Mouse (Mus musculus): ENCODE measurements around the gene Syngr3.
"Not testable (repeated sequence)": the region's sequence is repeated elsewhere in the genome, so short reads cannot be mapped to it uniquely, and the experiment has no call there.

Syngr3 gene

DNA sequence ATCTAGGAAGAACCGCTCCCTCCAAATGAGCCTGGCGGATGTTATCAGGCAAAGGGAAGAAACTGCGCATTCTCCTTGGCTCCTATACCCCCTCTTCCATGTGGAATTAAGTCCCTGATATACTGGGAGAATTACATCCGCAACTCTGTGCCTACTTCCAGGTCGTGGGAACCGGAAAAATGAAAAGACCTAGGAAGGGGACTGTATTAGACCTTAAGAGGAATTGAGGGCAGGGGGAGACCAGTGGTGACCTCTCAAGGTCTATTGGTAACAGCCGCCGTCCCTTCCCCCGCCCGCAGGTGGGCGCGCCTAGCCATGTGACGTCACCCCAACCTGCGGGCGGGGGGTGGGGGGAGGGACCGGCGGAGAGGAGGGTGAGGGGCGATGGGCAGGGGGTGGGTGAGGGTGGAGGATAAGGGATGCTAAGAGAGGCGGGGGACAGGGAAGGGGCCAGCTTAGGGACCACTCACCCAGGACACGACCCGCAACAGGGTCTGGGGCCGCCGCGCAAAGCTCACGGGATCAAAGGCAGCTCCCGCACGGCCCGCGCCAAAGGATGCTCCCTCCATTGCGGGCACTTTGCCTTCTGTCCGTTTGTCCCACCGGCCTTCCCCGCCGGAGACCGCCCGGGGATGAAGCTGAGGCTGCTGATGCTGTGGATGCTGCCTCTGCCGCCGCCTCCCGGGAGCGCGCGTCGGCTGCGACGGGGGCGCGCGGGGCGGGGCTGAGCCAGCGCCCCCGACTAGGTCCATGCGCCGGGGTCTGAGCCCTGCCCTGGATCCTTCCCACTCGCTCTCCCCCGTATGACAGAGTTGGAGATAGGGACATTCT lies at the start of gene Syngr3:
Gene Syngr3, minus strand, starts transcription at position 705 of the 831 bp plus-strand sequence.
- no peak; the same call in 1 of the 2 replicates for ATAC-seq (ENCODE audit: insufficient number of reproducible peaks, low FRiP score, low TSS enrichment)

DNA sequence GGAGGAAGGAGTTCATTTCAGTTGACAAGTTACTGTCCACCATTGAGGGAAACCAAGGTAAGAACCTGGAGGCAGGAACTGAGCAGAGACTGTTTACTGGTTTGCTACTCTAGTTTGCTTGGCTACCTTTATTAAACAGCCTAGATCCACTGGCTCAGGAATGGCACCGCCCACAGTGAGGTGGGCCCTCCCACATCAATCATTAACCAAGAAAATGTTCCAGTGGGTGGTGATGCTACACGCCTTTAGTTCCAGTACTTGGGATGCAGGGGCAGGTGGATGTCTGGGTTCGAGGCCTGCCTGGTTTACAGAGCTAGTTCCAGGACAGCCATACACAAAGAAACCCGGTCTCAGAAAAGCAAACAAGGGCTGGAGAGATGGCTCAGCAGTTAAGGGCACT lies 48.5 kb upstream of the Syngr3 start:
- no peak for ATAC-seq (ENCODE audit: insufficient number of reproducible peaks, low FRiP score, low TSS enrichment)

DNA sequence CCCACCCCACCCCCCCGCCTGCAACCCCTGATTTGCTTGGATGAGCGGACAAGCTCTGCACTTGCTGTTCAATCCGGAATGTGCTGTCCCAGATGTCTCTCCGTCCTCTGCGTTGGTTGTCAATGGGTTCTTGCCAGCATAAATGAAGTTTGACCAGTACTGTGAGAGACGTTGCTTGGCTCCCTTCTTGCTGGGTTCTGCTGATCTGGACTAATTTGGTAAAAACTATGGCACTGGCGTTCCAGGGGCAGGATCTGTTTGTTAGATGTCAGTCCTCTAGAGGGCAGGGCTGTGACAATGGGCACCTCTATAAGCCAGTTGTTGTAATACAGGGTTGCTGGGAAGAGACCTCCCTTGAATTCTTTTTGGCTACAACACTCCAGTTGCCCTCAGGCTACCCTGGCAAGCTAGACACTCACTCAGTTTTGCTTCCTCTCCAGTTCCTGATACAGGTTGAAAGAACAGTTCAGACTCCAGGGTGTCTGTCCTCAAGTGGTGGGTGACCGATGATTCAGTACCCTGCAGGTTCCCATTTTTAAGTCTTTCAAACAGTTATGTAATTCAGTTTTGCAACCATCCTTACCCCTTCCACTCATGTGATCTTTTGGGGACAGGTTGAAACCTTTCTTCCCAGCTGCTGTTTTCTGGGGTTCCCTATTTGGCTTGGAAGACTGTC lies 47.5 kb upstream of the Syngr3 start:
- ATAC-seq (ENCODE audit: insufficient number of reproducible peaks, low FRiP score, low TSS enrichment), result no peak

GRCm38 (mm10) chr17:24736330-24737051 lies 46.7 kb upstream of the Syngr3 start, which contains the start of gene Msrb1:
Msrb1 (plus strand) TSS chr17:24736642.
- peak; percentile 84 for ATAC-seq (ENCODE audit: insufficient number of reproducible peaks, low FRiP score, low TSS enrichment)

DNA sequence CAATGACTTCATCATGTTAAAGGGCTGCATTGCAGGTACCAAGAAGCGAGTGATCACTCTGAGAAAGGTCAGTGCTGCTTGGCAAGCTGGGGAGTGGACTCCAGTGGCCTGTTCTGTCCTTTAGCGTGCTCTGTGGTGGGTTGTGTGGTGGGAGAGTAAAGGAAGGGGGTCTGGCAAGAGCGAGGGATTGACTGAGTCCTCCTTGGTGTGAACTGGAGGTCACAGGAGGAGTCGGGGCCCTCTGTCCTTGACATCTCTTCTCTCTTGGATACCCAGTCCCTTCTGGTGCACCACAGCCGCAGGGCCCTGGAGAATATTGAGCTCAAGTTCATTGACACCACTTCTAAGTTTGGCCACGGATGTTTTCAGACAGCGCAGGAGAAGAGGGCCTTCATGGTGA lies 45.7 kb upstream of the Syngr3 start:
- no peak for ATAC-seq (ENCODE audit: insufficient number of reproducible peaks, low FRiP score, low TSS enrichment)

DNA sequence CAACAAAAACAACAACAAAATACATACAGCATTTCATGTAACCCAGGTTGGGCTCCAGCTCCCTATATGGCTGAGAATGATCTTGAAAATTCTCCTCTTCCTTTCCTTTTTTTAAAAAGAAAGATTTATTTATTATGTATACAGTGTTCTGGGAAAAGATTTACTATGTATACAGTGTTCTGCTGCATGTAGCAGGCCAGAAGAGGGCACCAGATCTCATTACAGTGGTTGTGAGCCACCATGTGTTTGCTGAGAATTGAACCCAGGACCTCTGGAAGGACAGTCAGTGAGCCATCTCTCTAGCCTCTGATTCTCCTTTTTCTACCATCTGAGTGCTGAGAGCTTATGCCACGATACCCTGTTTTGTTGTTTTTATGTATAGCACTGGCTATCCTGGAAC lies 44.8 kb upstream of the Syngr3 start:
- ATAC-seq (ENCODE audit: insufficient number of reproducible peaks, low FRiP score, low TSS enrichment), result no peak

GRCm38 (mm10) chr17:24733434-24734050 lies 43.8 kb upstream of the Syngr3 start:
- ATAC-seq (ENCODE audit: insufficient number of reproducible peaks, low FRiP score, low TSS enrichment), result no peak

- ATAC-seq (ENCODE audit: insufficient number of reproducible peaks, low FRiP score, low TSS enrichment), result no peak
Observed at GRCm38 (mm10) chr17:24732233-24732935, 42.6 kb upstream of the Syngr3 start.

DNA sequence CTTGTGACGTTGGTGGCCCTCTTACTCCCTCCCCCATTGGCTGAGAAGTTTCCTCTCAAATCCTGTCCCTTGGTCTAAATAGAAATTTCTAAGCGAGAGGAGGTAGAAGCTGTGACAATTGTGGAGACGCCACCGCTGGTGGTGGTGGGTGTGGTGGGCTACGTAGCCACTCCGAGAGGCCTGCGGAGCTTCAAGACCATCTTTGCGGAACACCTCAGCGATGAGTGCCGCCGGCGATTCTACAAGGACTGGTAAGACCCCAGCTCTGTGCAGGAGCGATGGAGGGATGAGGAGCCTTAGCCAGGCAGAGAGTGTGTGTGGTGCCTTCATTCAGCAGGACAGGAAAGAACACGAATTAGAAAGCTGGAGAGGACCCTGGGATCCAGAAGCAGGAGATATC lies 41.0 kb upstream of the Syngr3 start:
- ATAC-seq (ENCODE audit: insufficient number of reproducible peaks, low FRiP score, low TSS enrichment), result no peak

DNA sequence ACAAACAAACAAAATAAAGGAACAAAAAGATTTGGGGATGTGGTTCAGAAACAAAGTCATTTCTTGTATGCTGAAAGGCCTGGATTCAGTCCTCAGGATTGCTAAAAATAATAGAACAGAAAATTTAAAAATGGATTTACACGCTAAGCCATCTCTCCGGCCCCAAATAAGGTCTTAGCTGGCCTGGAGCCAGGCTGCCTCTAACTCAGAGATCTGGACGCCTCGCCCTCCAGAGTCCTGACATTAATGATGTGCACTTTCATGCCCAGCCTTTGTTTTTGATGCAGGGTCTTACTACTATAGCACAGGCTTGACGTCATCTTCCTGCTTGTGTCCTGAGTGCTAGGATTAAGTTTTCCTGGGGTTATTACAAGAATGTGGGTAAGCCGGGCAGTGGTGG lies 39.3 kb upstream of the Syngr3 start:
- no peak for ATAC-seq (ENCODE audit: insufficient number of reproducible peaks, low FRiP score, low TSS enrichment)

DNA sequence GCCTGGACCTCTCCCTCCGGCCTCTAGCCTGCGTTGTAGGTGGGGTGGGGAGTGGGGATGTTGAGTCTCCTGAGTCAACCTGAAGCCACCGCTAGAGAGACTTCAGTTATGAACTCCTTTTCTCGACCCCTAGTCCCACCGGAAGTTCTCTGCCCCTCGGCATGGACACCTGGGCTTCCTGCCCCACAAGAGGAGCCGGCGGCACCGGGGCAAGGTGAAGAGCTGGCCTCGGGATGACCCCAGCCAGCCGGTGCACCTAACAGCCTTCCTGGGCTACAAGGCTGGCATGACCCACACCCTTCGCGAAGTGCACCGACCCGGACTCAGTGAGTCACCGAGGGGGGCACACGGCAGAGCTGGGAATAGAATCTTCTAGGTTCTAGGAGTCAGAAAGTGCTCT lies 38.4 kb upstream of the Syngr3 start:
- no peak for ATAC-seq (ENCODE audit: insufficient number of reproducible peaks, low FRiP score, low TSS enrichment)

GRCm38 (mm10) chr17:24727618-24728017 lies 37.9 kb upstream of the Syngr3 start, which contains the start of gene Rpl3l:
Rpl3l (plus strand) TSS chr17:24727820.
- no peak for ATAC-seq (ENCODE audit: insufficient number of reproducible peaks, low FRiP score, low TSS enrichment)

DNA sequence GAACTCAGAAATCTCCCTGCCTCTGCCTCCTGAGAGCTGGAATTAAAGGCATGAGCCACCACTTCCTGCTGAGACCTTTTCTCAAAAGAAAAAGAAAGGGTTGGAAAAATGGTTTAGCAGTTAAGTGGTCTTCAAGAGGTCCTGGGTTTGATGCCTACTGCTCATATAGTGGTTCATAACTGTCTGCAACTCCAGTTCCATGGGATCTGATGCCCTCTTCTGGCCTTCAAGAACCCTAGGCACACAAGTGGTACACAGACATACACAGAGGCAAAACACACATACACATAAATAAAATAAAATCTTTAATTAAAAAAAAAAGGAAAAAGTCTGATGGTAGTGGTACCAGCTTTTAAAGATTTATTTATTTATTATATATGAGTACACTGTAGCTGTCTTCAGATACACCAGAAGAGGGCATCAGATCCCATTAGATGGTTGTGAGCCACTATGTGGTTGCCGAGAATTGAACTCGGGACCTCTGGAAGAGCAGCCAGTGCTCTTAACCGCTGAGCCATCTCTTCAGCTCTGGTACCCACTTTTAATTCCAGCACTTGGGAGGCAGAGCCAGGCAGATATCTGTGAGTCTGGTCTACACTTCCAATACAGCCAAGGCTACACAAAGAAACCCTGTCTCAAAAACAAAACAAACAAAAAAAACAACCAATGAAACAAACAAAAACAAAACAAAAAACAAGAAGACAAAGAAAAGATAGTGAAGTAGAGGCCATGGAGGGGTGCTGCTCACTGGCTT lies 36.1 kb upstream of the Syngr3 start:
- ATAC-seq (ENCODE audit: insufficient number of reproducible peaks, low FRiP score, low TSS enrichment), result no peak

DNA sequence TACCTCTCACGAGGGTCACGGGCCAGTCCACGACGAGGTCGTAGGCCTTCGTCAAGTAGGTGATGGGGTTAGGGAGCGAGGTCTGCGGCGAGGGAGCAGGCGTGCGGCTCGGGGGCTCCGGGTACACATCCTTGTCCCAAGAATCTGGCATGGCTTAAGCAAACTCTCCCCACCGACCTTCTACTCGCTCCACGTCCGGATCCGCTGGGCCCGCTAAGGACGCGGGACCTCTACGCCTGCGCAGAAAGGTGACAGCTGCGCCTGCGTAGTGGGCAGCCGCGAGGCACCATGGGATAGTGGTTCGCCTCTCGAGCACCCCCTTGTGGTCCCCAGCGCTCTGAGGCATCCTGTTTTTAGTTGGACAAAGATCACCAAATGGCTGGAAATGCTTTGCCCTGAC lies 34.4 kb upstream of the Syngr3 start, which contains the start of gene Ndufb10:
Gene Ndufb10, minus strand, starts transcription at position 295 of the 400 bp plus-strand sequence.
- ATAC-seq (ENCODE audit: insufficient number of reproducible peaks, low FRiP score, low TSS enrichment), result peak; percentile 79

DNA sequence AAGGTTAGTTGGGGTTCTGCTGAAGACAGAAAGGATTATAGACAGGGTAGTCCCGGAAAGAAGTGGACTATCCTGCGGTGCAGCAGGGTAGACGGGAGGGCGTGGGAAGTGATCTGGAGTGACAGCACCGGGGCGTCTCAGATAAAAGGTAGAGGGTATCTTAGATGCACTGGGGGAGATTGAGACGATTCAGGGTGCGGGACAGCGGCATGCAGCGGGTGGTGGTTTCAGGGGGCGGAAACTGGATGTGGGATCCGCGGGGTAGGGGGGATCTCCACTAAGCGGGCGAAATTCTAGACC lies 34.1 kb upstream of the Syngr3 start:
- ATAC-seq (ENCODE audit: insufficient number of reproducible peaks, low FRiP score, low TSS enrichment), result no peak; the same call in 1 of the 2 replicates

- ATAC-seq (ENCODE audit: insufficient number of reproducible peaks, low FRiP score, low TSS enrichment), result no peak
Observed at GRCm38 (mm10) chr17:24723122-24723880, 33.5 kb upstream of the Syngr3 start.

- no peak for ATAC-seq (ENCODE audit: insufficient number of reproducible peaks, low FRiP score, low TSS enrichment)
Observed at GRCm38 (mm10) chr17:24722220-24722924, 32.6 kb upstream of the Syngr3 start.

DNA sequence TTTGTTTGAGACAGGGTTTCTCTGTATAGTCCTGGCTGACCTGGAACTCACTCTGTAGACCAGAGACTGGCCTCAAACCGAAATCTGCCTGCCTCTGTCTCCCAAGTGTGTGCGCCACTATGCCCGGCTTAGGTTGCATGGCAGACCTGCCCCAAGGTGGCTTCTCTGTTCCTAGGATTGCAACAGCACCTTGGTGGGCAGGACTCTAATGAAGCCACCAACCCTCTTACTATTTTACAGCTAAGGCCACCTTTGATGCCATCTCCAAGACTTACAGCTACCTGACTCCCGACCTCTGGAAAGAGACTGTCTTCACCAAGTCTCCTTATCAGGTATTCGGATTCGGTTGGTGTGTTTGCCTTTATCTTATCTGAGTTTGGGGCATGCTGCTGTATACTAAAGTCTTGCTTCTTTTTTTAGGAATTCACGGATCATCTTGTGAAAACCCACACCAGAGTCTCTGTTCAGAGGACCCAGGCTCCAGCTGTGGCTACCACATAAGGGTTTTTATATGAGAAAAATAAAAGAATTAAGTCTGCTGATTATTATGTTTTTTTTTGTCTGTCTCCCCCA lies 31.7 kb upstream of the Syngr3 start:
- ATAC-seq (ENCODE audit: insufficient number of reproducible peaks, low FRiP score, low TSS enrichment), result not testable (repeated sequence)

All from cerebellum, adult (tissue).